Mouse (Mus musculus): ENCODE data around the gene Ddx20. TPM values are rescaled to one million over a fixed set of nuclear protein-coding genes. Genes with fewer than 3 reads are reported as not detected.
"Not testable (repeated sequence)": the region's sequence is repeated elsewhere in the genome, so short reads cannot be mapped to it uniquely, and the experiment has no call there.

The Ddx20 gene
- total RNA-seq, 1 experiment from 2014 or later: 22.0 TPM

DNA sequence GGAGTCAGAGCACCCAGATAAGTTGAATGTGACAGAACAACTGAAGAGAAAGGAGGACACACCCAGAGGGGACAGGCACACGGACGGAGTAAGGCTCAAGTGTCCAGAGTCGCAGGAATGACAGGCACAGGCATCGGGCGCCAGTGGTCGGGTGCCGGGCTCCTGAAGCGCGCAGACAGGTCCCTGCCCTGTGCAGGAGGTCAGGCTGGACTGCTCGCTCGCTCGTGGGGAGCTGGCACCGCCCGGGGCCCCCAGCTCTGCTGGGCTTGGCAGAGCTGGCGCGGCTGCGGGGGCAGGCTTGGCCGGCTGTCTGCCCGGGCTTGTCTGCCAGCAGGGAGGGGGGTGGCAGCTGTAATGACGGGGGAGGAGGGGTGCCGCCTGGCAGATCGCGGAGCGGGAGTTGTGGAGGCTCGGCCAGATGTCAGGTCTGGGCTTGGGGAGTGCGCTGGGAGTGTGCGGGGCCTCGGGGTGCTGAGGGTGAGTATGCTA lies 17.7 kb upstream of the Ddx20 start:
- DNase-seq: peak; percentile 72

GRCm38 (mm10) chr3:105704031-105705008 lies 16.9 kb upstream of the Ddx20 start, which contains the start of gene Inka2:
Gene Inka2 (plus strand): TSS chr3:105704599.
- peak; percentile 85 for DNase-seq

DNA sequence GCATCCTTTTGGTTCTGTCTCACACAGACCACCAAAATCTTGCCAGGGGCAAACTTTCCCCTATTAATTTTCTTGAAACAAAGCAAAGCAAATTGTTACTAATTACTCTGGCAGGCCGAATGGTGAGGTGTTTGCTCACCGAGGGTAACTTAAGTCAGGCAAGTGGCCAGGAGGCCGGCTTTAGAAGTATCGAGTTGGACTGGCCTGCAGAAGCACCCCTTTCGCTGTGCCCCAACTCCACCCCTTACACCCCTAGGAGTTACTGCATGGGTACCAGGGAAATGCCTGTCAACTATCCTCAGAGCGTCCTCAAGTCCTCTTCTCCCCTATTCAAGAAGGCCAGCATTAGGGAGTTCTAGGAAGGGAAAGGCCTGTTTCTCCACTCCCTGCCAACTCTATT lies 16.2 kb upstream of the Ddx20 start:
- no peak for DNase-seq

GRCm38 (mm10) chr3:105701399-105701798 lies 14.0 kb upstream of the Ddx20 start:
- no peak for DNase-seq

DNA sequence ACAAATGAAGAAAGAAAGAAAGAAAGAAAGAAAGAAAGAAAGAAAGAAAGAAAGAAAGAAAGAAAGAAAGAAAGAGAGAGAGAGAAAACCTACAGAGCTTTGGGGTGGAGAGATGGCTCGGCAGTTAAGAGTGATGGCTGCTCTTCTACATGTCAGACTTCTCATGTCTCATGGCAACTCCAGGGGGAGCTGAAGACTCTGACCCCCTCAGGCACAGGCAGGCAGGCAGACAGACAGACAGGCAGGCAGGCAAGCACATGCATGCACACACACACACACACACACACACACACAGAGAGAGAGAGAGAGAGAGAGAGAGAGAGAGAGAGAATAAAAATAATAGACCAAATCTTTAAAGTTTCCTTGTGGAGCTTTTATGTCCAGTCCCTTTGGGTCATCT lies 13.4 kb upstream of the Ddx20 start:
- DNase-seq: not testable (repeated sequence)

GRCm38 (mm10) chr3:105699241-105699933 lies 12.0 kb upstream of the Ddx20 start:
- no peak for DNase-seq

DNA sequence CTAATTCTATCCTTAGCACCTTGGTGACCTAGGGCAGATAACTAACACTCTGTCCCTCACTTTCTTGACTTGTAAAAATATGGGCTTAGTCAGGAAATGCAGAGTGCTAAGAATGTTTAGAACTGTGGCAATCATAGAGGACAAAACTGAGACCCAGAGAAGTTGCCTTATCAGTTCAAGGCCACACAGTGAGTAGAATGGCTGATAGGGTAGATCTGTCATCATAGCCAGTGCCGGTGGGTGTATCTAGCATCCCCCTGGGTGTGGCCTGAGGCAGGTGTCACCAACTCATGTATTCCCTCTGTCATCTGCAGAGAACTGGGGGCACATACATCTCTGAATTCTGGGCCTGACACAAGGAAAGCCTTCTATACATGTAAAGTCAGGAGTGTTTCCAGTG lies 10.9 kb upstream of the Ddx20 start:
- DNase-seq: no peak

DNA sequence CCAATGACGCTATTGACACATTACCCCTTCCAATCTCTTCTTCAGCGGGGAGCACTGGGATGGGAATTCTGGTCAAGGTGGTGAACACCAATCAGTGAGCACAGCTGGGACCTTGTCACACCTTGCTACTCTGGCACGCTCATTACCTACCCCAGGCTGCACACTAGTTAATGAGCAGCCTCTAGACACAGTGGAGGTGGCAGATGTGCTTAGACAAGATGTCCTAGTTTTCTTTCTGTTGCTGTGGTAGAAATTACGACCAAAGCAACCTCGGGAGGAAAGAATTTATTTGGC lies 9.7 kb upstream of the Ddx20 start:
- no peak for DNase-seq

DNA sequence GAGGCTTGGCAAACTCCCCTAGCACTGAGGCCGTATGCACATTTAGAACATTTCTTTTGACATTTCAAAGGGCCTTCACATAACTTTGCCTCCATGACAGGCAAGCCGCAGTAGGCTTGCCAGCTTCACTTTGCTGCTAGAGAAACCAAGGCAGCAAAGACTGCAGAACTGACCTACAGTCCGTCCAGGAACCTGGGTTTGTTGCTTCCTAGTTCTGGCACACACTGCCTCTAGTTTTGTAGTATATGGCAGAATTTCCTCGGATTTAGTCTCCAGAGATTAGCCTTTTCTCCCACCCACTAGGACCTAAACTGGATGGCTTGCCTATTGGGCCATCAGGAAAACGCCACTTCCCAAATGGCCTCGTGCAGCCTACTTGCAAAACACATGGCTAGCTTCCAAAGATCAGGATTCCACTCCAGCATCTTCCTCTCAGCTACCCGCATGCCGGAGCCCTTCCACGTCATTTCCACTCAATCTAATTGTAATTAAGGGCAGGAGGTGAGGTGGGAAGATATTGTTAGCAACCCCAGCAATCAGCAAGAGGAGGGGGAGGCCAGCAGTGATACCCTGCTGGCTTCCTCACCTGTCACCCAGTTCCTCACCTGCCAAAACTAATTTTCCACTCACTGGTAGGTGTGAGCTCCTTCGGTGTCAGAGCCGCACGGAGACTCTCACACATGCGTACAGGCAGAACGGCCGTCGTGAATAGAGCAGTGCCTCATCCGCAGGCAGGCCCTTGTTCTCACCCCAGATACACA lies 9.2 kb upstream of the Ddx20 start:
- DNase-seq: no peak

GRCm38 (mm10) chr3:105695476-105696386 lies 8.4 kb upstream of the Ddx20 start:
- DNase-seq: no peak

DNA sequence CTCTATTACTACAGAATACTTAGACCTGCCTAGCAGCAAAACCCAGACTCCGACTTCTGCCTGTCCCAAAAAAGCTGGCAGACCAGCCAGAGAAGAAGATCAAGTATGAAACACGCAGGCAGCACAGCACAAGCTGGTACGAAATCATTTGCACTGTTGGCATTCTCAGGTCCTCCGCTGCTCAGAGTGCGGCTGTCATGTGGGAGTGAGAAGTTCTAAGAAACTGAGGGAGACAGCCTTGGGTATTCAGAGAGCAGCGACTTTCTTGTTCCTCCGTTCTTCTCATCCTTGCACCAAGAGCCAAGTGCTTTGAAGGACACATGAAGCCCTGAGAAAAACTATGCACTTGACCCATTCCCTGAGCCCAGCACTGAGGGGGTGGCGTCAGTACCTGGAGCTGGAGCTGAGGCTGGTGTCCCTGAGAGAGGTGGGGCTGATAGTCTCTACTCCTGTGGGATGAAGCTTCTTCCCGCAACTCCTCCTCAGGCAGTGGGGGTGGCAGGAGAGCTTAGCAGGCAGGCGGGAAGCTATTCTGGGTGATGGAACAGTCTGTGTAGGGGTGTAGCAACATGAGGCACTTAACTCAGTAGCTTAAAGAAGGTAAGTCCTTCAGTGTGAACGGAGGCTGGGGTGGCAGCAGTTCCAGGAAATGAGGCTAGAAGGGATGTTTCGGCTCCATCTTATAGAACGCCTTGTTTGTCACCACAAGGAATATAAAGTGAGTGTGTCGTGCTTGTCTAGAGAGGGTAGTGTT lies 6.1 kb upstream of the Ddx20 start:
- DNase-seq: no peak

GRCm38 (mm10) chr3:105688536-105688935 lies 1.2 kb upstream of the Ddx20 start:
- DNase-seq: no peak

DNA sequence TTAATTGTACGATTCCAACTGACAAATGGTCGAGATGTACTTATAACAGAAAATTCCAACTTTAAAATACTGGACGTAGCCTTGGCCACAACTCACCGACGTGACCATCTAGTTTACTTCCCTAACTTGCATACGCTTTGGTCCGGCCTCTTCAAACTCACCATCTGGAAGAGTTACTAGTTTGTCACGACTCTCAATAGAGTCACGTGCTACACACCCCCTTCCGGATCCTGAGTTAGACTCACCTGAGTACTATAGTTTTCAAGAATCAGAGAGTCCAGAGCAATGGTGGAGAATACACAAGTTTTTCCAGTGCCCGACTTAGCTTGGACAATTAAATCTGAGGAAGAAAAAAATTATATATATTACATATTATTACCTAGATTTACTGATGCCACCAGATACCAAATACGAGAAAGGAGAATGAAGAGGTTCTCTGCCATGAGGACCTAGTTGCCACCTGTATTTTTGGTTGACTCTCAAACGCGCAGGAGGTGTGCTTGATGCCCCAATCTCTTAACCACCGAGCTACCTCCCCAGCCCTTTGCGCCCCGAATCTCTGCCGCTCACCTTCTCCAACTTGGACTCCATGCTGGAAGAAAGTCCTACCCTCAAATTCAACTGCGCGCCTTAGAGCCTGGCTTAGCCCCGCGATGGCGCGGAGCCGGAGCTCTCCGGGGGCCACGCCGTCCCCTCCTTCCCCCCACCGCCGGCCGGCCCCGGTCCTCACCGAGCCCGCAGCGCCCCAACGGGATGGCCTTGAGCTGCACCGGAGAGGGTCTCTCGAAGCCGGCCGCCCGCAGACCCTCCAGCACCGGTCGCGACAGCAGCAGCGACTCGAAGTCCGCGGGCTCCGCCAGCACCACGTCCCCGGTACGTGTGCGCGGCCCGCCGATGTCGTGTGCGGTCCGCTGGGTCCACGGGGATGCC lies 715 bp downstream of the Ddx20 start:
- no peak for DNase-seq

DNA sequence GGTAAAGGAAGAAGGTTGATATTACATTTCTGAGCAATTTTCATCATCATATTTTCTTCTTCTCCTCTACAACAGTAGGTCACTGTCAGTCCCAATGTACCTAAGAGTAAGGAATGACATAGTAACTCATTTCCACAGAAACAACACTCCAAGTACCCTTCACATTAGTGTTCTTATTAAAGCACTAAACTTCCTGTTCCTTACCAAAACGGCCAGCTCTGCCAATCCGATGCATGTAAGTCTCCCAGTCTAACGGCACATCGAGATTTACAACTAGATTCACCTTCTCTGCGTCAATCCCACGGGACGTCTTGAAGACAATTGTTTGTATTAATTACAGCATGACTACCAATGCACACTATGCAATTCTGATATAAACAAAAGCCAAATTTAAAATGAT lies 7.0 kb downstream of the Ddx20 start:
- no peak for DNase-seq

DNA sequence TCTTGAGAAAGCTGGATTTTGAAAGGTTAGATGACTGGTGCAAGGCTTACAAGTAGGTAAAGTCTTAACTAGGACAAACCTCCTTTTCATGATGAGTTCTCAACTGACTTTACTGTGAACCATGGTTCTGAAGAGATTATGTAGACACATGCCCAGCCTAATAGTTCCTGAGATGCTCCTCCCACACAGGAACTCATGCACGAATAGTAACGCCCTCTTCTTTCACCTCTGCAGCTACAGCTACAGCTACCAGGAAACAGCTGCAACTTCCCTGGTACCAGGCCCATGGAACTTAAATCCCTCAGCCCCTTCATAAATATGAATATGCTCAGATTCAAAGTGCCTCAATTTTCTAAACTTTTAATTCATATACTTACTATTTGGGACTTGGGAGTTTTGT lies 11.4 kb downstream of the Ddx20 start:
- no peak for DNase-seq

DNA sequence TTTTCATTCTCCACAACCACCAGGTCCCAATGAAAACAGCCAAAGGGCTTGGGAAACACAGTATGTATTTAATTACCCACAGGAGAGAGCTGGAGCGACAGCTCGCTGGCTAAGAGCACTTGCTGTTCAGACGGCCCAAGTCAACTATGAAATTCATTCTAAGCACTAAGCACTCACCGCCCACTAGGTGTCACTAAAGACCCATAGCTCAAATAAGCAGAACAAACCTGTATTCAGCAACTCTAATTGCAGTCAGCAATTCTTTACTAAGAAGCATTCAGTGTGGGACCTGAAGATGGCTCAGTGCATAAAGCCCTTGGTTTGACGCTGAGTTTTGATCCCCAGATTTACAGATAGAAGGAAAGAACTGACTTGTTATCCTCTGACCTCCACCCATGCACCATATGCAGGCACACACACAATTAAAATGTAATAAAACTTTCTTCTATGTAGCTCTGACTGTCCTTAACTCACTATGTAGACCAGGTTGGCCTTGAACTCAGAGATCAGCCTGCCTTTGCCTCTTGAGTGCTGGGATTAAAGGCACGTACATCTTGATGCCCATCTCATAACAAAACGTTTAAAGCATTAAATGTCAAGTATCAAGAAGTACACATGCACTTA lies 12.7 kb downstream of the Ddx20 start:
- peak; percentile 19 for DNase-seq

- no peak for DNase-seq
Observed at GRCm38 (mm10) chr3:105670801-105671200, 16.6 kb downstream of the Ddx20 start.

DNA sequence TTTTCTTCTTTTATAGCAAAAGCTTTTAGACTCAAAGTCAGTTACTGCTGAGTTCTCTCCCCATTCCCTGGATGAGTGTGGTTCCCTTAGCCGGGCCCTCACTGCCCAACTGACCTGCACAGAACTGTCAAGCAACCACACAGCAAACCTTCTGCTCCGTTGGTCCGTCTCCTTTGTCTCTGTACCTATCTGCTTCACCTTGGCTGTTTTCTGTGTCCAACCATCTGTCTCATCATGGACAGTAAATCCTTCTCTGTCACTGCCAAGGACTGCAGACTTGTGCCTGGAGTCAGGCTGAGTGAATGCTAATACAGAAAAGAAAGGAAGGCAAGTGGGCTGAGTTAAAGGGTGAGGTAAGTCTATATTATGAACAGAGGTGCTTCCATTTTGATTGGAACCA lies 17.6 kb downstream of the Ddx20 start:
- DNase-seq: no peak

DNA sequence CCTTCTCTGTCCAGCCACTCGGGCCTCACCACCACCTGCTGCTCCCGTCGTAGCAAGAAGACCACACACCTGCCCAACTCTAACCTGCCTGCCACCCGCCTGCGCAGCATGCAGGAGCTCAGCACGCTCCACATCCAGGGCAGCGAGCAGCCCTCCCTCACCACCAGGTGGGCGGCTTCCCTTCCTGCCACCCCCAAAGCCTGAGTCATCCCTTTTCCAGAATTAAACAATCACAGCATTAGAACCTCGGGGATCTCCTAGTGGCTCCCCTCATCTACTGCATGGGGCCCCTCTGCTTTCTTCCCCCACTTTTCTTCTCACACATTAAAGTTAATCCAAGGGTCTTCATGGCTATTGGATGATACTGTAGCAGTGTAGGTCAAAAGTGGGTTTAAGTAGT lies 19.2 kb downstream of the Ddx20 start:
- no peak for DNase-seq
